Mouse (Mus musculus): ENCODE measurements around the gene Fignl1.

GRCm38 (mm10) chr11:11805951-11806350, 2.8 kb downstream of the Fignl1 start:
- TF ChIP-seq CTCF (IDR thresholded peaks at IDR 0.05; ENCODE audit: borderline replicate concordance, insufficient read depth, low read length) (no peak), POLR2A (IDR thresholded peaks at IDR 0.05; ENCODE audit: low read depth, low read length) (no peak)

Measured in embryonic fibroblast, embryonic 13.5 days (primary cell).